Mouse (Mus musculus): ENCODE data around the gene Eps8l1.

GRCm38 (mm10) chr7:4447138-4447537, 13.3 kb upstream of the Eps8l1 start:
- TF ChIP-seq POLR2A (IDR thresholded peaks at IDR 0.05; ENCODE audit: borderline replicate concordance, insufficient read depth, low read length): no peak
- TF ChIP-seq CTCF (IDR thresholded peaks at IDR 0.05; ENCODE audit: borderline replicate concordance, insufficient read depth, low read depth, low read length): peak; percentile 21; the same call in 1 of the 2 replicates

All from cerebellum, adult 2 months (tissue).